Mouse (Mus musculus) lung, postnatal 36 days (tissue): ENCODE results near the gene Ncaph.

Experiments
- DNase-seq: peaks from one replicate; pipeline ENCODE4 v3.0.0; 2022; ENCODE audit warnings: mixed read lengths

Ncaph gene

DNA sequence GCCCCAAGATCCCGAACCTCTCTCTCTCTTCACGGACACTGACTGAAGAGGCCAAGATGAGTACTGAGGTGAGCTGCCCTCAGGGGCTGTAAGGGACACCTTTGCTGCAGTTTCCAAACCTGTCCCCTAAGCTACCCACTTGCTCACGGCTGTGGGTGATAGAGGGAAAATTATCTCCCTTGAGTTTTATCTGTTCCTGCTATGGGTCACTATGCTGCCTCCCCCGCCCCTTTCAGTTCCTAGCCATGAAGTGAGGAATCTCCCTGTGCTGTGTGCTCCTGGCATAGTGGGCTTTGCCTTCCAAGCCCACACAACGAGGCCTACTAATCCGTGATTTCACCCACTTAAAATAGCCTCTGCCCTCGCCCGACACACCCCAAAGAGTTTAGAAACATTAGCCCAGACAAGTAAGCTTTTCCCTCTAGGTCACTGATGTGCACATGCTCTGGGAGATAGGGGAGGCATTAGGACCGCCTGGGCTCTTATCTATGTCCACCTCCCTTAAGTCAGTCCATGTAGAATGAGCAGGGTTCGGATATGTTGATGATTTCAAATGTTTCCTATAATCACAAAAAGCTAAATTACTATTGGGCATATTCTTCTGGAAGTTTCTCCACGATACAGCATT, 53.0 kb downstream of the Ncaph start:
- DNase-seq: no peak

DNA sequence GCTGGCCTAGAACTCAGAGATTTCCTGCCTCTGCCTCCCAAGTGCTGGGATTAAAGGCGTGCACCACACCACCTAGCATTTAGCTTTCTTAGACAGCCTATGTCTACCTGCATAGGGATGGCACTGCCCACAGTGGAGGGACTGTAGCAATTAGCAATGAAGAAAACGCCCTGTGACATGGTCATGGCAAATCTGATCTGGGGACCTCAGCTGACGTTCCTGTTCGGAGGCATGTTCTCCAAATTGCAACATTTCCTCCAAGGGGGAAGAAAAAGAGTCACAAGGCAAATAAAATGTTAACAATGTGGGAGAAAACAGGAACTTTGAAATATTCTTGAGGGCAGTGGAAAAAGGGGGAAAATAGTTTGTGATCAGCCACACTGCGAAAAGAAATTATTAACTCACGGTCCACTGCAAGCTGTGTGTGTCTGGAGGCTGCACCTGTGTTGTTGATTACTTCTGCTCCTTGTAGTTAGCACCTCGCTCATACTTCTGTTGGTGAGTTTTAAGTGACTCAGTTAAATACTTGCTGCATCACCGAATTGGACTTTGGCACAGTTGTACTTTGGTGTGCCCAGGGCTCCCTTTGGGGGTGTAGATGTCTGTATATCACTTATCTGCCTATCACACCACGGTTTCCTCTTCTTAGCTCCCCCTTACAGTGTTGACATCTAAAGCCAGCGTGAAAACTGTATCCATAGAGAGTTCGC, 53.7 kb downstream of the Ncaph start:
- DNase-seq: peak; percentile 46

DNA sequence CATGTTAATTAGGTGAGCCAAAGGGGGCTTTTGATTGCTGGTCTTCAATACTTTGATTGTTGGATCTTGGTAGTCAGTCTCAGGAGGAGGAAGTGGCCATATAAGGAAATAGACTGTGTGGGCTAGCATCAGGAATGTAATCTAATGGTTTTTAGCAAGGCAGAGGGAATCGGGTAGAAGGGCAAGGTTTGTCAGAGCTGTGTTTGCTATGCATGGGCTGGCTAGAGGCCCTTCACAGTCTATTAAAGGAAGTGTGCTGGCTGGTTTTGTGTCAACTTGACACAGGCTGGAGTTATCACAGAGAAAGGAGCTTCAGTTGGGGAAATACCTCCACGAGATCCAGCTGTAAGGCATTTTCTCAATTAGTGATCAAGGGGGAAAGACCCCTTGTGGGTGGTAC, 54.7 kb downstream of the Ncaph start:
- DNase-seq: peak; percentile 46

DNA sequence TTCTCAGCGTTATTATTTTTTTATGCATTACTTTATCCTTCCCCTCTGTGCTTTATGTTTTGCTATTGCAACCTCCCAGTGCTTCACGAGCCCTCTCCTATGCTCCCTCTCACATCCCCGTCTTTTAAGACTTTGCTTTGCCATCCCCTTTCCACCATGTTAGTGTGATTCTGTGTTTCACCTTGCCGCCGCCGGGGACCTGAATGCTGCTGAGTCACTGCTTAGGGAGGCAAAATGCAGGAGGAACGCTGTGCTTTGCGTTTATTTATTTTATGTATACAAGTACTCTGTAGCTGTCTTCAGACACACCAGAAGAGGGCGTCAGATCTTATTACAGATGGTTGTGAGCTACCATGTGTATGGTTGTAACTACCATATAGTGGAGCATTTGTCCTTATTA, 56.1 kb downstream of the Ncaph start:
- no peak for DNase-seq

DNA sequence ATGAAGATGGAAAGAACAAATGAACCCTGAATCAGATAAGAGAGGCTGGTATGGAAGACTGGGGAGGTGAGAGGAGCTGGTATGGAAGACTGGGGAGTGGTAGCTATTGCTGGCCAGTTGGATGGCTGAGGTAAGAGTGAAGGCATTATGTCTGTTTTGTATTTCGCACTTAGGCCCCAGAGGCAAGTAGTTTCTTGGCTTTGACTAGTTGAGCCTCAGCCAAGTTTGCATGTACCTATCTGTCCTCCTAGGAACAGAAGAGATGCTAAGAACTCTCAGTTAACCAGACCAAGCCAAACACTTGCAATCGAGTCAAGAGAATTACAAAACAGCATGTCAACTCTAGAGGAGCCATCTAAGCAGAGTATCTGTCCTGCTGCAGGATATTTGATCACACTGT, 59.6 kb downstream of the Ncaph start:
- DNase-seq: no peak

DNA sequence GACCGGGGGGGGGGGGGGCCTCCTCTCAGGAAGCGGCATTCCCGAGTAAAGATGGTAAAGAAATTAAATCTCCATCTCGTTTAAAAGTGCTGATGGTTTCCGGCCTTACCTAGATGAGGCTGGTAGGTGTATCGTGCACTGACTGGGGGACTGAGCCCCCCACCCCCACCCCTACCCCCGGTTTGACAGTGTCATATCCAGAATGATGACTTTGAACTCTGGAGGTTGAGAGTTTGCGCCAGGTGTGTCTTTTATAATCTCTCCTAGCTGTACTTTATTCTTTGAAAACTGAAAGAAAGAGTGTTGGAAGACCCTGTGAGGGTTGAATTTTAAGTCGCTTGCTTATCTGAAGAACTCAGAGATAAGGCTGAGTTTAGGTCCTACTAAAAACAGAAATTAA, 62.9 kb downstream of the Ncaph start:
- no peak for DNase-seq

DNA sequence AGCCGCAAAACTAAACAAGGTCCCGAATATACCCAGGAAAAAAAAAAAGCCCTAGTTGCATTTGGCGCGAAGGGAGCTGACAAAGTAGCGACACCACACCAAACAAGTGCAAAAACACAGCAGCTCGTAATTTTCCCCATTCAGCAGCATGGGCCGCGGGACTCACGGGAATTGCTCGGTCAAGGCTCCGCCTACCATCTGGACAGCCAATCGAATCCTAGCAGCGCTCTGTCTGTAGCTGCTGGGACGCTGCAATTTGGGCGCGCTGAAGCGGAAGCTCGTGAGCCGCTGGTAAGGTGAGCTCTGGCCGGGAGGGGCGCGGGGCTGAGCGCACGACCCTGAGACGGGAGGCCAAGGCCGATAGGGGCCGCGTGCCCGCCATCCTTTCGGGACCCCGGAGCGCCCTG, 63.3 kb downstream of the Ncaph start, which contains the start of gene Blvra:
TSS of gene Blvra (plus strand) at position 231 of the 407 bp plus-strand sequence.
- peak; percentile 95 for DNase-seq

DNA sequence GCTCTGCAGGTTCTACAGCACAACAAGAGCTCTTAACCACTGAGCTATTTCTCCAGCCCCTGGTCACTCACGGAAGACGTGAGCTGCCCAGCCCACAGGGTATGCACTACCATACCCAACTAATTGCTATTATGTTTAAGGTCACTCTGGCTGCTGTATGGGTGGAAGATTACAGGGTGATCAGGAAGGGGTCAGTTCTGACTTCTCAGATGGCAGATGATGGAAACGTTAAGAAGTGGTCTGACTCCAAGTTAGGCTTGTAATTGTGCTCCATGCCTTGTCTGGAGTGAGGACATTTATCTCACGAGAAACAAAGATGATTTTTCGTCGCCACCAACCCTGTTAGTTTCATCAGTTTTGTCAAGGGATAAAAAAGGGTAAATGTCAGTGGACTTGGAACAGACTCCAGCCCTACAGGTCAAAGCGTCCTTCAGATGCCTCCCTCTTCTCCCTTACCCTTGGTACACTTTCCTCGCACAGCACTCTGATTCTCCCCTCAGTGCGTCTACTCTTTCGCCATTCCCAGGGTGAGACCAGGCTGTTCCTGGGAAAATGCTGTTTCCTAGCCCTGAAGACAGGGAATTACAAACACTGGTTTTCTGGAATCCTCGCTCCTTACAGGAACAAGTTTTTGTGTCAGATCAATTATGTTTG, 63.8 kb downstream of the Ncaph start:
- no peak for DNase-seq

DNA sequence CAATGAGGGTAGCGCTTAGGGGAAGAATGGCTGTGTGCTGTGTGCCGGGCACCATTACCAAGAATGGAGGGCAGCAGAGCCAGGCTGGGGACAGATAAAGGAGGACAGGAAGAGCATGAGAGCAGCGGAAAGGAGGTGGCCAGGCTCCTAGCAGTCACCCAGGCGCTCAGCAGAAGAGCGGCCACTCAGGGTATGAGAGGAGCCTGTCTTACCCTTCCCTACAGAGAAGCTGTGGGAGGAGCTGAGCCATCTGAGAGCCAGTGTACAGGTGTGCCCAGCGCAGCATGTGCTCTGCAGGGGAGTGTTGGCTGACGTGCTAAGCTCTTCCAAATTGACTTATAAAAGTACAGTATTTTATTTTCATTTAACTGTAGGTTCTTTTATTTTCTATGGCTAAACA, 64.9 kb downstream of the Ncaph start:
- DNase-seq: no peak

DNA sequence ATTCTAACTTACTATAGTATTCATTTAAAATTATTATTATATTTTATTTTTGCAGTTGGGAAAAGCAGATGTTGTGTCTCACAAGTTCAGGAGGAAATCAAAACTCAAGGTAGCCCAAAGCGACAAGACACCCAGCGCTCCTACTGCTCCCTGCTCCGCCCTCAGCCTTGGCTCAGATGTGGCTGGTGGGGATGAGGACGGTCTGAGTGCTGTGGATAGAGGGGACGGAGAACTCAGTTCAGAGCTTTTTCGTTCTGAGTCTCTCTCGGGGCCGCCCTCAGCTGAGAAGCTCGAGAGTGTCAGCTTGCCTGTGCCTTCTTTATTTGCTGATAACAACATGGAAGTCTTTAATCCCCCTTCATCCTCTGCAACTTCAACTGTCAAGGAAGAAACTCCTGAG, 72.3 kb downstream of the Ncaph start:
- DNase-seq: no peak
